Mouse (Mus musculus): Measurements from ENCODE around the gene Myadml2. TPM values are rescaled to one million over a fixed set of nuclear protein-coding genes. Genes with fewer than 3 reads are reported as not detected.

The Myadml2 gene
- polyA plus RNA-seq, 1 experiment from 2014 or later, result 10.9 TPM

- peak within 1 kb of the TSS; percentile 84 for H3K4me3 ChIP-seq
- H3K4me1 ChIP-seq (replicated peaks), result peaks cover 27% of the 10 kb centered on the region
- H3K27ac ChIP-seq (ENCODE audit: poor library complexity, severe bottlenecking), result peak within 1 kb of the TSS; percentile 75
- peak within 1 kb of the TSS; percentile 87 for H3K9ac ChIP-seq
- H3K36me3 ChIP-seq, result peaks cover 70% of the 10 kb centered on the region
- H3K4me2 ChIP-seq, result peak within 1 kb of the TSS; percentile 89
- under 1% methylated on average over 56 of the region's 56 CpGs for WGBS
- ATAC-seq (ENCODE audit: insufficient number of reproducible peaks, low FRiP score), result peak; percentile 97
- no peaks in the 10 kb centered on the region for H3K27me3 ChIP-seq (replicated peaks)
- H3K9me3 ChIP-seq (replicated peaks), result no peaks in the 10 kb centered on the region
Observed at GRCm38 (mm10) chr11:120617519-120618112, 30.3 kb downstream of the Myadml2 start, which contains the start of gene Pcyt2. Gene Pcyt2, minus strand, starts transcription at chr11:120617936.

- Histone ChIP-seq H3K9ac (peak overlapping the region; percentile 87), H3K27me3 (replicated peaks) (no peaks in the 10 kb centered on the region), H3K9me3 (replicated peaks) (no peaks in the 10 kb centered on the region), H3K4me1 (replicated peaks) (peaks cover 27% of the 10 kb centered on the region), H3K4me2 (peak overlapping the region; percentile 89), H3K36me3 (peaks cover 70% of the 10 kb centered on the region), H3K4me3 (peak overlapping the region; percentile 84), H3K27ac (ENCODE audit: poor library complexity, severe bottlenecking) (peak overlapping the region; percentile 75; the same call in 1 of the 2 replicates)
- no peak for ATAC-seq (ENCODE audit: insufficient number of reproducible peaks, low FRiP score)
- WGBS, result 28% methylated on average over 4 of the region's 4 CpGs
Observed at GRCm38 (mm10) chr11:120616617-120617294, 31.2 kb downstream of the Myadml2 start.

GRCm38 (mm10) chr11:120615606-120616203 is 32.3 kb downstream of the Myadml2 start:
- 90% methylated on average over 11 of the region's 11 CpGs for WGBS
- no peaks in the 10 kb centered on the region for H3K27me3 ChIP-seq (replicated peaks)

GRCm38 (mm10) chr11:120615167-120615566 is 32.8 kb downstream of the Myadml2 start:
- no peaks in the 10 kb centered on the region for H3K27me3 ChIP-seq (replicated peaks)
- no peak overlapping the region for H3K9ac ChIP-seq
- 95% methylated on average over 6 of the region's 6 CpGs for WGBS
- H3K4me2 ChIP-seq, result no peak overlapping the region
- H3K4me1 ChIP-seq (replicated peaks), result peaks cover 27% of the 10 kb centered on the region
- H3K27ac ChIP-seq (ENCODE audit: poor library complexity, severe bottlenecking), result no peak overlapping the region
- ATAC-seq (ENCODE audit: insufficient number of reproducible peaks, low FRiP score), result no peak
- no peak overlapping the region for H3K4me3 ChIP-seq
- peaks cover 71% of the 10 kb centered on the region for H3K36me3 ChIP-seq
- H3K9me3 ChIP-seq (replicated peaks), result no peaks in the 10 kb centered on the region

More at GRCm38 (mm10) chr11:120615606-120616203, 32.3 kb downstream of the Myadml2 start:
- Histone ChIP-seq H3K9me3 (replicated peaks) (no peaks in the 10 kb centered on the region), H3K9ac (peak overlapping the region; percentile 50; the same call in 1 of the 2 replicates), H3K4me3 (no peak overlapping the region), H3K4me1 (replicated peaks) (peaks cover 27% of the 10 kb centered on the region), H3K36me3 (peaks cover 71% of the 10 kb centered on the region), H3K27ac (ENCODE audit: poor library complexity, severe bottlenecking) (no peak overlapping the region), H3K4me2 (no peak overlapping the region)
- no peak for ATAC-seq (ENCODE audit: insufficient number of reproducible peaks, low FRiP score)

- peaks cover 36% of the 10 kb centered on the region for H3K4me1 ChIP-seq (replicated peaks)
- H3K9me3 ChIP-seq (replicated peaks), result no peaks in the 10 kb centered on the region
- peaks cover 67% of the 10 kb centered on the region for H3K36me3 ChIP-seq
- H3K4me3 ChIP-seq, result no peak overlapping the region
- no peak for ATAC-seq (ENCODE audit: insufficient number of reproducible peaks, low FRiP score)
- no peak overlapping the region for H3K27ac ChIP-seq (ENCODE audit: poor library complexity, severe bottlenecking)
- no peaks in the 10 kb centered on the region; the same call in 1 of the 2 replicates for H3K27me3 ChIP-seq (replicated peaks)
- no peak overlapping the region for H3K9ac ChIP-seq
- no peak overlapping the region for H3K4me2 ChIP-seq
- 83% methylated on average over 8 of the region's 8 CpGs for WGBS
Observed at GRCm38 (mm10) chr11:120613976-120614375, 34.0 kb downstream of the Myadml2 start.

- Histone ChIP-seq H3K27ac (ENCODE audit: poor library complexity, severe bottlenecking) (no peak overlapping the region), H3K4me1 (replicated peaks) (peaks cover 41% of the 10 kb centered on the region), H3K9ac (no peak overlapping the region), H3K9me3 (replicated peaks) (no peaks in the 10 kb centered on the region), H3K4me3 (no peak overlapping the region), H3K36me3 (peaks cover 63% of the 10 kb centered on the region), H3K4me2 (no peak overlapping the region), H3K27me3 (replicated peaks) (no peaks in the 10 kb centered on the region; the same call in 1 of the 2 replicates)
- WGBS, result 86% methylated on average over 10 of the region's 10 CpGs
- ATAC-seq (ENCODE audit: insufficient number of reproducible peaks, low FRiP score), result no peak
Observed at GRCm38 (mm10) chr11:120613481-120613972, 34.4 kb downstream of the Myadml2 start.

- no peaks in the 10 kb centered on the region; the same call in 1 of the 2 replicates for H3K27me3 ChIP-seq (replicated peaks)
- no peaks in the 10 kb centered on the region for H3K9me3 ChIP-seq (replicated peaks)
- no peak for ATAC-seq (ENCODE audit: insufficient number of reproducible peaks, low FRiP score)
- peaks cover 42% of the 10 kb centered on the region for H3K4me1 ChIP-seq (replicated peaks)
- H3K9ac ChIP-seq, result no peak overlapping the region
- WGBS, result 42% methylated on average over 6 of the region's 6 CpGs
- H3K36me3 ChIP-seq, result peaks cover 58% of the 10 kb centered on the region
- no peak overlapping the region for H3K4me2 ChIP-seq
- H3K27ac ChIP-seq (ENCODE audit: poor library complexity, severe bottlenecking), result no peak overlapping the region
- H3K4me3 ChIP-seq, result no peak overlapping the region
Observed at GRCm38 (mm10) chr11:120612763-120613162, 35.2 kb downstream of the Myadml2 start.

- no peak for ATAC-seq (ENCODE audit: insufficient number of reproducible peaks, low FRiP score)
- Histone ChIP-seq H3K36me3 (peaks cover 70% of the 10 kb centered on the region), H3K27ac (ENCODE audit: poor library complexity, severe bottlenecking) (no peak overlapping the region), H3K4me1 (replicated peaks) (peaks cover 39% of the 10 kb centered on the region), H3K9me3 (replicated peaks) (no peaks in the 10 kb centered on the region), H3K4me2 (no peak overlapping the region), H3K9ac (no peak overlapping the region), H3K4me3 (no peak overlapping the region), H3K27me3 (replicated peaks) (no peaks in the 10 kb centered on the region; the same call in 1 of the 2 replicates)
- WGBS, result 83% methylated on average over 9 of the region's 9 CpGs
Observed at GRCm38 (mm10) chr11:120610477-120611046, 37.4 kb downstream of the Myadml2 start.

GRCm38 (mm10) chr11:120609250-120609649 is 38.7 kb downstream of the Myadml2 start:
- peaks cover 72% of the 10 kb centered on the region for H3K36me3 ChIP-seq
- H3K4me1 ChIP-seq (replicated peaks), result peaks cover 33% of the 10 kb centered on the region
- no peaks in the 10 kb centered on the region for H3K9me3 ChIP-seq (replicated peaks)
- H3K9ac ChIP-seq, result peak overlapping the region; percentile 70; the same call in 1 of the 2 replicates
- H3K4me3 ChIP-seq, result peak overlapping the region; percentile 43; the same call in 1 of the 2 replicates
- H3K27me3 ChIP-seq (replicated peaks), result no peaks in the 10 kb centered on the region; the same call in 1 of the 2 replicates
- ATAC-seq (ENCODE audit: insufficient number of reproducible peaks, low FRiP score), result peak; percentile 66
- peak overlapping the region; percentile 56 for H3K27ac ChIP-seq (ENCODE audit: poor library complexity, severe bottlenecking)
- peak overlapping the region; percentile 70 for H3K4me2 ChIP-seq
- WGBS, result 35% methylated on average over 8 of the region's 8 CpGs

- H3K36me3 ChIP-seq, result peaks cover 72% of the 10 kb centered on the region
- H3K4me1 ChIP-seq (replicated peaks), result peaks cover 33% of the 10 kb centered on the region
- H3K9ac ChIP-seq, result peak within 1 kb of the TSS; percentile 70
- peak within 1 kb of the TSS; percentile 56 for H3K27ac ChIP-seq (ENCODE audit: poor library complexity, severe bottlenecking)
- ATAC-seq (ENCODE audit: insufficient number of reproducible peaks, low FRiP score), result no peak
- H3K9me3 ChIP-seq (replicated peaks), result no peaks in the 10 kb centered on the region
- no peaks in the 10 kb centered on the region; the same call in 1 of the 2 replicates for H3K27me3 ChIP-seq (replicated peaks)
- H3K4me2 ChIP-seq, result peak within 1 kb of the TSS; percentile 70
- peak within 1 kb of the TSS; percentile 43 for H3K4me3 ChIP-seq
- WGBS, result 6% methylated on average over 45 of the region's 45 CpGs
Observed at GRCm38 (mm10) chr11:120608241-120609034, 39.5 kb downstream of the Myadml2 start, which contains the start of gene Npb. Gene Npb, plus strand, starts transcription at chr11:120608477.
